Mouse (Mus musculus) intestine, embryonic 16.5 days (tissue): ENCODE data around the gene Ms4a6c. TPM values are rescaled to one million over a fixed set of nuclear protein-coding genes. Genes with fewer than 3 reads are reported as not detected.
"Not testable (repeated sequence)": the region's sequence is repeated elsewhere in the genome, so short reads cannot be mapped to it uniquely, and the experiment has no call there.

Experiments used
- ATAC-seq: fragments of 200-750 bp; cut with Nextera tagmentation; 2 replicates; pipeline ENCODE4 v1.8.0; 2017; ENCODE audit warnings: moderate TSS enrichment, moderate library complexity
- H3K27ac ChIP-seq: fragments of 300-500 bp; sonication (generic); 2 replicates; pipeline ENCODE4 v1.5.1; 2014; ENCODE audit warnings: mild to moderate bottlenecking, low read length
- H3K27me3 ChIP-seq: fragments of 300-500 bp; sonication (generic); replicated peaks from 2 replicates; pipeline ENCODE4 v1.6.1; 2014; ENCODE audit warnings: low read length, control low read depth, mixed read lengths; ENCODE audit not compliant: control insufficient read depth, insufficient read depth
- H3K36me3 ChIP-seq: fragments of 300-500 bp; sonication (generic); 2 replicates; pipeline ENCODE4 v1.6.1; 2014; ENCODE audit warnings: low read length, control low read depth; ENCODE audit not compliant: control insufficient read depth, insufficient read depth
- H3K4me1 ChIP-seq: fragments of 300-500 bp; sonication (generic); 2 replicates; pipeline ENCODE4 v1.6.1; 2014; ENCODE audit warnings: low read length, control low read depth, mixed read lengths; ENCODE audit not compliant: control insufficient read depth, insufficient read depth
- H3K4me2 ChIP-seq: fragments of 300-500 bp; sonication (generic); 2 replicates; pipeline ENCODE4 v1.6.1; 2014; ENCODE audit warnings: low read depth, low read length, control low read depth
- H3K4me3 ChIP-seq: fragments of 300-500 bp; sonication (generic); 2 replicates; pipeline ENCODE4 v1.5.1; 2014; ENCODE audit warnings: mild to moderate bottlenecking, low read length
- H3K9ac ChIP-seq: fragments of 300-500 bp; sonication (generic); 2 replicates; pipeline ENCODE4 v1.6.1; 2014; ENCODE audit warnings: low read depth, low read length
- H3K9me3 ChIP-seq: fragments of 300-500 bp; sonication (generic); 2 replicates; pipeline ENCODE4 v1.6.1; 2016; ENCODE audit warnings: low read length, control low read depth; ENCODE audit not compliant: control insufficient read depth
- WGBS: fragments of 180-500 bp; shearing (Covaris S2); extraction: QIAGEN DNeasy Blood & Tissue Kit; methylation state at CpG from one replicate; pipeline ENCODE4 v1.1.7; 2014; 5-methylcytosine and 5-hydroxymethylcytosine counted together
- polyA plus RNA-seq: library from polyadenylated mRNA; unstranded; fragments of >200 nt; fragmentation: Nextera tagmentation; extraction: Ambion mirVana; gene quantifications from 2 replicates; pipeline ENCODE4 v1.2.1, GENCODE M21; 2015

The Ms4a6c gene
- polyA plus RNA-seq, 1 experiment from 2014 or later: 10.3 TPM

GRCm38 (mm10) chr19:11496361-11496760 lies 27.2 kb downstream of the Ms4a6c start:
- no peak overlapping the region for H3K9ac ChIP-seq
- H3K4me1 ChIP-seq: no peaks in the 10 kb centered on the region
- no peaks in the 10 kb centered on the region for H3K9me3 ChIP-seq
- H3K27me3 ChIP-seq: no peaks in the 10 kb centered on the region
- no peak overlapping the region for H3K27ac ChIP-seq
- H3K4me3 ChIP-seq: no peak overlapping the region
- no peak overlapping the region for H3K4me2 ChIP-seq
- H3K36me3 ChIP-seq: no peaks in the 10 kb centered on the region
- WGBS: 78% methylated on average over 6 of the region's 6 CpGs
- no peak for ATAC-seq

GRCm38 (mm10) chr19:11497300-11497699 lies 28.1 kb downstream of the Ms4a6c start:
- not testable (repeated sequence) for H3K27ac ChIP-seq, H3K4me3 ChIP-seq, H3K9ac ChIP-seq, H3K4me1 ChIP-seq, H3K9me3 ChIP-seq, ATAC-seq, H3K36me3 ChIP-seq, H3K4me2 ChIP-seq, H3K27me3 ChIP-seq
- 70% methylated on average over 1 of the region's 1 CpGs for WGBS

- H3K9ac ChIP-seq: no peak overlapping the region
- WGBS: 84% methylated on average over 1 of the region's 1 CpGs
Observed at GRCm38 (mm10) chr19:11500796-11501195, 31.6 kb downstream of the Ms4a6c start.

GRCm38 (mm10) chr19:11501326-11501725 lies 32.2 kb downstream of the Ms4a6c start:
- no peak overlapping the region for H3K27ac ChIP-seq
- ATAC-seq: no peak
- WGBS: 86% methylated on average over 4 of the region's 4 CpGs
- H3K27me3 ChIP-seq: no peaks in the 10 kb centered on the region
- no peak overlapping the region for H3K4me2 ChIP-seq
- no peaks in the 10 kb centered on the region for H3K9me3 ChIP-seq
- H3K4me3 ChIP-seq: no peak overlapping the region
- no peaks in the 10 kb centered on the region for H3K4me1 ChIP-seq
- H3K9ac ChIP-seq: no peak overlapping the region
- no peaks in the 10 kb centered on the region for H3K36me3 ChIP-seq

More at GRCm38 (mm10) chr19:11500796-11501195, 31.6 kb downstream of the Ms4a6c start:
- Histone ChIP-seq H3K4me1 (no peaks in the 10 kb centered on the region), H3K36me3 (no peaks in the 10 kb centered on the region), H3K9me3 (no peaks in the 10 kb centered on the region), H3K27ac (no peak overlapping the region), H3K4me3 (no peak overlapping the region), H3K27me3 (no peaks in the 10 kb centered on the region), H3K4me2 (no peak overlapping the region)
- ATAC-seq: no peak

DNA sequence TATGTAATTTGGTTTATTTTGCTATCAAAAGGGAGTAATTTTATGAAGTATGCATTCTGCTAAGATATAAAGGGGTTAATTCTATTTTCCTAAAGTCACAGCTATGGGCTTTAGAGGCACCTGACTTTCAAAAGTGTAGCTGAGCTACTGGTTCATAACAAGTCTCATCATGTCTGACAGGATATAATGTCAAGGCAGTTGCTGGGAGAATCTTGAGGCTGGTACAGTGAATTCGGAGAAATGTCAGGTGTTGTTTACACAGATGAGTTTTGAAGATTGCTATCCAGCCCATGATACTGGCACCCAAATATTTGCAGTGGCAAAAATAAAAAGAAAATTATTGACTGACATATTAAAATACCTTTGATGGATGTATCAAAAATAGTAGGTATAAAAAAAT lies 35.7 kb downstream of the Ms4a6c start:
- Histone ChIP-seq H3K27ac (no peak overlapping the region), H3K9ac (no peak overlapping the region), H3K4me1 (no peaks in the 10 kb centered on the region), H3K4me2 (no peak overlapping the region), H3K4me3 (no peak overlapping the region), H3K9me3 (no peaks in the 10 kb centered on the region), H3K27me3 (no peaks in the 10 kb centered on the region), H3K36me3 (no peaks in the 10 kb centered on the region)
- WGBS: 57% methylated on average over 1 of the region's 1 CpGs
- ATAC-seq: no peak

GRCm38 (mm10) chr19:11513458-11513857 lies 44.3 kb downstream of the Ms4a6c start:
- 52% methylated on average over 1 of the region's 1 CpGs for WGBS
- no peak overlapping the region for H3K4me2 ChIP-seq
- H3K36me3 ChIP-seq: no peaks in the 10 kb centered on the region
- no peak for ATAC-seq
- no peak overlapping the region for H3K27ac ChIP-seq
- H3K9ac ChIP-seq: no peak overlapping the region
- H3K27me3 ChIP-seq: no peaks in the 10 kb centered on the region
- H3K4me1 ChIP-seq: no peaks in the 10 kb centered on the region
- no peaks in the 10 kb centered on the region for H3K9me3 ChIP-seq
- no peak overlapping the region for H3K4me3 ChIP-seq

DNA sequence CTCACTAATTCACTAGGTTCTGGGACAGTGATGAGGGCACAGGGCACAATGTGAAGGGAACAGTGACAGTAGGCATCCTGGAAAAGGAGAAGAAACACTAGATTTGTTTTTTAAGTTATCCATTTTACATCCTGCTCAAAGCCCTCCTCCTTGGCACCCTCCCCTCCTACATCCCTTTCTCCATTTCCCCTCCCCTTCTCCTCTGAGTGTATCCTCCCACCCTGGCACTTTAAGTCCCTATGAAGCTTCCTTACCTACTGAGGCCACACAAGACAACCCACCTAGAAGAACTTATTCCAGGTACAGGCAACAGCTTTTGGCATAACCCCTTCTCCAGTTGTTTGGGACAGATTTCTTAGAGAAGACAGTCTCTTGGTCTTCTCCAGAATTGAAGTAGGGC lies 47.1 kb downstream of the Ms4a6c start, which contains the start of gene Ms4a6b:
Ms4a6b (plus strand) TSS at position 267 of the 400 bp plus-strand sequence.
- Histone ChIP-seq H3K36me3 (no peaks in the 10 kb centered on the region), H3K27ac (no peak within 1 kb of the TSS), H3K4me3 (no peak within 1 kb of the TSS), H3K4me1 (no peaks in the 10 kb centered on the region), H3K9ac (no peak within 1 kb of the TSS), H3K4me2 (no peak within 1 kb of the TSS), H3K9me3 (no peaks in the 10 kb centered on the region), H3K27me3 (no peaks in the 10 kb centered on the region)
- ATAC-seq: no peak

GRCm38 (mm10) chr19:11516845-11517244 lies 47.7 kb downstream of the Ms4a6c start:
- no peak for ATAC-seq
- no peaks in the 10 kb centered on the region for H3K27me3 ChIP-seq
- WGBS: 54% methylated on average over 4 of the region's 4 CpGs

DNA sequence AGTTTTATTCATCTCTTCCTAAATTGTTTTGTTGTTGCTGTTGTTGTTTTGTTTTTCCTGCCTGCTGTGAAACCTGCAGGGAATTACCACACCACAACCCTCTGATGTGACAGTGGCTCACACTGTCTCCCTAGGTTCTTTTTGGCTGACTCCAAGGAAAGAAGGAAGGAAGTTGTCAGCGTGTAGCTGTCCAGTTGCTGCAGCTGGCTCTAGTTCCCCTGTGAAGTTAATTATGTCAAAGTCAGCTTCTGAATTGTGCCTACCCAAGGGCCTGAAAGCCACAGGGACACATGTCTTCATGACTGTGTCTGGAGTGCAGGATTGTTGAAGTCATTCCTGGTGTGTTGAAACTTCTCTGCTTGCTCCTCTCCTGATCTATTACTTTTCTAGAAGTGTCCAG lies 48.2 kb downstream of the Ms4a6c start:
- not testable (repeated sequence) for H3K4me2 ChIP-seq, H3K27me3 ChIP-seq, H3K9me3 ChIP-seq, H3K9ac ChIP-seq, H3K4me1 ChIP-seq, H3K36me3 ChIP-seq, H3K4me3 ChIP-seq, H3K27ac ChIP-seq, ATAC-seq
- WGBS: 43% methylated on average over 1 of the region's 1 CpGs

More at GRCm38 (mm10) chr19:11516845-11517244, 47.7 kb downstream of the Ms4a6c start:
- H3K4me2 ChIP-seq: no peak overlapping the region
- H3K9ac ChIP-seq: no peak overlapping the region
- H3K9me3 ChIP-seq: no peaks in the 10 kb centered on the region
- no peaks in the 10 kb centered on the region for H3K36me3 ChIP-seq
- H3K4me1 ChIP-seq: no peaks in the 10 kb centered on the region
- no peak overlapping the region for H3K4me3 ChIP-seq
- H3K27ac ChIP-seq: no peak overlapping the region

- not testable (repeated sequence) for H3K4me2 ChIP-seq, H3K4me1 ChIP-seq, H3K36me3 ChIP-seq, H3K4me3 ChIP-seq, H3K27ac ChIP-seq, H3K27me3 ChIP-seq, ATAC-seq, H3K9me3 ChIP-seq, H3K9ac ChIP-seq
- WGBS: 71% methylated on average over 2 of the region's 2 CpGs
Observed at GRCm38 (mm10) chr19:11518356-11518755, 49.2 kb downstream of the Ms4a6c start.
